Mouse (Mus musculus): Measurements from ENCODE around the gene Stk40.

- TF ChIP-seq POLR2A (IDR thresholded peaks at IDR 0.05; ENCODE audit: borderline replicate concordance, control insufficient read depth, low read depth, low read length) (peak; percentile 76), CTCF (IDR thresholded peaks at IDR 0.05; ENCODE audit: control insufficient read depth, insufficient read depth, low read length) (0 out of 2 replicates have a peak, but pooled peaks have one; percentile 7)
Observed at GRCm38 (mm10) chr4:126110374-126111152, 6.8 kb downstream of the Stk40 start.
